Mouse (Mus musculus) intestine, postnatal 0 days (tissue): ENCODE data around the gene Syngr1. TPM values are rescaled to one million over a fixed set of nuclear protein-coding genes. Genes with fewer than 3 reads are reported as not detected.

ENCODE experiments used
- ATAC-seq: fragments of 200-750 bp; cut with Nextera tagmentation; 2 replicates; pipeline ENCODE4 v1.8.0; 2017; ENCODE audit warnings: mild to moderate bottlenecking, moderate TSS enrichment, moderate library complexity
- H3K27ac ChIP-seq: fragments of 300-500 bp; sonication (generic); 2 replicates; pipeline ENCODE4 v1.5.1; 2014; ENCODE audit warnings: mild to moderate bottlenecking, low read depth, low read length, moderate library complexity
- H3K27me3 ChIP-seq: fragments of 300-500 bp; sonication (generic); replicated peaks from 2 replicates; pipeline ENCODE4 v1.6.1; 2014; ENCODE audit warnings: low read length, mixed read lengths; ENCODE audit not compliant: control insufficient read depth, insufficient read depth
- H3K36me3 ChIP-seq: fragments of 300-500 bp; sonication (generic); 2 replicates; pipeline ENCODE4 v1.6.1; 2014; ENCODE audit warnings: mild to moderate bottlenecking, moderate library complexity; ENCODE audit not compliant: control insufficient read depth, insufficient read depth
- H3K4me1 ChIP-seq: fragments of 300-500 bp; sonication (generic); replicated peaks from 2 replicates; pipeline ENCODE4 v1.6.1; 2014; ENCODE audit warnings: antibody characterized with exemption, low read length, mixed read lengths; ENCODE audit not compliant: control insufficient read depth, insufficient read depth
- H3K4me2 ChIP-seq: fragments of 300-500 bp; sonication (generic); replicated peaks from 2 replicates; pipeline ENCODE4 v1.6.1; 2014; ENCODE audit warnings: low read depth, mild to moderate bottlenecking, moderate library complexity
- H3K4me3 ChIP-seq: fragments of 300-500 bp; sonication (generic); 2 replicates; pipeline ENCODE4 v1.5.1; 2014; ENCODE audit warnings: low read depth, low read length
- H3K9ac ChIP-seq: fragments of 300-500 bp; sonication (generic); 2 replicates; pipeline ENCODE4 v1.6.1; 2014; ENCODE audit warnings: mild to moderate bottlenecking, low read depth, low read length
- H3K9me3 ChIP-seq: fragments of 300-500 bp; sonication (generic); 2 replicates; pipeline ENCODE4 v1.6.1; 2016; ENCODE audit warnings: mixed run types; ENCODE audit not compliant: control insufficient read depth
- CTCF ChIP-seq: sonication (generic); IDR thresholded peaks from 2 replicates; pipeline ENCODE4 v1.5.1; 2016; ENCODE audit warnings: low read depth, mild to moderate bottlenecking, control low read depth, antibody characterized with exemption, moderate library complexity
- WGBS: fragments of 180-500 bp; shearing (Covaris S2); extraction: QIAGEN DNeasy Blood & Tissue Kit; methylation state at CpG from one replicate; pipeline ENCODE4 v1.1.7; 2014; 5-methylcytosine and 5-hydroxymethylcytosine counted together
- polyA plus RNA-seq: library from polyadenylated mRNA; unstranded; fragments of >200 nt; fragmentation: Nextera tagmentation; extraction: Ambion mirVana; gene quantifications from 2 replicates; pipeline ENCODE4 v1.2.1, GENCODE M21; 2015

The Syngr1 gene
- polyA plus RNA-seq, 1 experiment from 2014 or later, result 6.8 TPM

DNA sequence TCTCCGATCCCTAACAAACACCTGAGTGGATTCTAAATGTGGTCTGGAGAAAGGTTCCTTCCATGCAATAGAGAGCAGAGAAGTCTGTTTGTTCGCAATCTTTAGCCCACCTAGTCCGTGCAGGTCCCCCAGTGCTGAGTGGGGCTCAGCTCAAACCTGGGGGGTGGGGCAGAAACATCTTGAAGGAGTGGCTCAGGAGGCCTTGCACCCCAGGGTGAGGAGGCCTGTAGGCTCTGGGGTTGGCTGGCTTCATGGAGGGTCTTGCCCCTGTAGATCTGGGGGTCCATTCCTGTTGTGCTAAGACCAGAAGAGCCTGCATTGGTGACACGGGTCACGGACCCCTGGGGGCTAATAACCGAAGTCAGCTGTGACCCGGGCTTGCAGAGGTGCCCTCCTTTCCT is 907 bp downstream of the Syngr1 start:
- 41% methylated on average over 7 of the region's 7 CpGs for WGBS
- no peak overlapping the region for H3K27ac ChIP-seq
- H3K27me3 ChIP-seq, result peaks cover 10% of the 10 kb centered on the region
- H3K4me1 ChIP-seq, result no peaks in the 10 kb centered on the region; the same call in 1 of the 2 replicates
- peak overlapping the region; percentile 67; the same call in 1 of the 2 replicates for H3K4me3 ChIP-seq
- no peak for TF ChIP-seq CTCF
- no peaks in the 10 kb centered on the region for H3K9me3 ChIP-seq
- ATAC-seq, result no peak
- no peak overlapping the region for H3K9ac ChIP-seq
- H3K4me2 ChIP-seq, result peak overlapping the region; percentile 96
- H3K36me3 ChIP-seq, result no peaks in the 10 kb centered on the region

- no peak for TF ChIP-seq CTCF
- Histone ChIP-seq H3K27me3 (peaks cover 10% of the 10 kb centered on the region), H3K9me3 (no peaks in the 10 kb centered on the region), H3K36me3 (no peaks in the 10 kb centered on the region), H3K4me2 (no peak overlapping the region), H3K9ac (no peak overlapping the region), H3K4me3 (no peak overlapping the region), H3K4me1 (peaks cover under 1% of the 10 kb centered on the region; the same call in 1 of the 2 replicates), H3K27ac (no peak overlapping the region)
- WGBS, result 29% methylated on average over 8 of the region's 8 CpGs
- no peak for ATAC-seq
Observed at GRCm38 (mm10) chr15:80092599-80092998, 1.5 kb downstream of the Syngr1 start.

DNA sequence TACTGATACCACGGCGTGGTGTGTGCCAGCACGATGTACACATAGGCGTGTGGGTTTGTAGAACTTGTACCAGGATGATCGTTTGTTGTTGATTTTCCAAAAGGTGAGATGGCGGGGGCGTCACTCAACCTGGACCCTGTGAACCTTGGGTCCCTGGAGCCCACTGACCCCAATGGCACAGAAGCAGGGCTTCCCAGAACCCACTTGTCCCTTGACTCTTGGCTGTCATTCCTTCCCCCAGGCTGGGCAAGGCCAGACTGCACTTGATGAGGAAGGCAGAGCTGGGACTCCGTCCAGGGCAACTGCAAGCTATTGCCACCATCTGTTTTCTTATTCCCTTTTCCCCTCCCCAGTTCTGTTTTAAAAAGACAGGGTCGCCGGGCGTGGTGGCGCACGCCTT is 3.1 kb downstream of the Syngr1 start:
- 94% methylated on average over 13 of the region's 13 CpGs for WGBS
- Histone ChIP-seq H3K9me3 (no peaks in the 10 kb centered on the region), H3K9ac (no peak overlapping the region), H3K36me3 (no peaks in the 10 kb centered on the region), H3K4me3 (no peak overlapping the region), H3K27me3 (peaks cover 10% of the 10 kb centered on the region), H3K4me2 (no peak overlapping the region), H3K27ac (no peak overlapping the region), H3K4me1 (peaks cover 4% of the 10 kb centered on the region; the same call in 1 of the 2 replicates)
- ATAC-seq, result no peak
- no peak for TF ChIP-seq CTCF

DNA sequence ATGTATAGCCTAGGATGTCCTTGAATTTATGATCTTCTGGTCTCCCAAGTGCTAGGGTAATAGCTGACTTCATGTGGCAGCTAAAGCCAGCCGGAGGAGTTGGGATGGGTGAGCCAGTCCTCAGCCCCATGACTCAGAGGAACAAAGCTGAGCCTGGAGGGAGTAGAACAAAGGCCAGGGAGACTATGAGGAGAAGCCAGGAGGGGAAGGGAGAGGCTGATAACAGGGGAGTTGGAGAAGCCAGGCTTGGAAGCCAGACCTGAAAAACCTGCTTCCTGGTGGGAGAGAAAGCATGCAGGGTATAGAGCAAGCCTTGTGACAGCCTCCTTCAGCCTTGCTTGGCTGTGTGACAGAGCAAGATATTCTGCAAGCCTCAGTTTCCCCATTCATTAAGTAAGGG is 4.5 kb downstream of the Syngr1 start:
- TF ChIP-seq CTCF, result no peak
- no peak overlapping the region for H3K9ac ChIP-seq
- H3K9me3 ChIP-seq, result no peaks in the 10 kb centered on the region
- ATAC-seq, result peak; percentile 59
- peaks cover 4% of the 10 kb centered on the region; the same call in 1 of the 2 replicates for H3K4me1 ChIP-seq
- H3K4me3 ChIP-seq, result no peak overlapping the region
- WGBS, result 28% methylated on average over 1 of the region's 1 CpGs
- H3K4me2 ChIP-seq, result no peak overlapping the region
- H3K36me3 ChIP-seq, result no peaks in the 10 kb centered on the region
- H3K27ac ChIP-seq, result no peak overlapping the region
- H3K27me3 ChIP-seq, result peaks cover 10% of the 10 kb centered on the region

DNA sequence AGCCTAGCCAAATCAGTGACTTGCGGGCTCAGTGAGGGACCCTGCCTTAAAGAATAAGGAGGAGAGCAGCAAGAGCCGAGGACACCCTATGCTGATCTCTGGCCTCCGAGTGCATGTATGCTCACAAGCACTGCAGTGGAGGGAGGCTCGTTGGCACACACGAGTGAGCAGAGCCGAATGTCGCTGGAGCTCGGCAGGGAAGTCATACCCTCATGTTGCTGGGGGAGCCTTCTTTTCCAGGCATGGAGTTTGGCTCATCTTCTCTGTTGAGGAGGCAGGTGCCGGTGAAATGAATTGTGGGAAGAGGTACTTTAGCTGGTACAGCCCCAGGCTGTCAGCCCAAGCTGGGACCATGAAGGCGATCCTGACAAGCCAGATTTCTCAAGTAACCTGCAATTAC is 5.3 kb downstream of the Syngr1 start:
- Histone ChIP-seq H3K4me1 (0 out of 2 replicates have a peak, but pooled peaks cover 4% of the 10 kb centered on the region), H3K4me3 (no peak overlapping the region), H3K4me2 (no peak overlapping the region), H3K9ac (no peak overlapping the region), H3K27ac (no peak overlapping the region), H3K36me3 (no peaks in the 10 kb centered on the region), H3K9me3 (no peaks in the 10 kb centered on the region), H3K27me3 (peaks cover 10% of the 10 kb centered on the region; the same call in 1 of the 2 replicates)
- 75% methylated on average over 10 of the region's 10 CpGs for WGBS
- no peak for ATAC-seq
- no peak for TF ChIP-seq CTCF

DNA sequence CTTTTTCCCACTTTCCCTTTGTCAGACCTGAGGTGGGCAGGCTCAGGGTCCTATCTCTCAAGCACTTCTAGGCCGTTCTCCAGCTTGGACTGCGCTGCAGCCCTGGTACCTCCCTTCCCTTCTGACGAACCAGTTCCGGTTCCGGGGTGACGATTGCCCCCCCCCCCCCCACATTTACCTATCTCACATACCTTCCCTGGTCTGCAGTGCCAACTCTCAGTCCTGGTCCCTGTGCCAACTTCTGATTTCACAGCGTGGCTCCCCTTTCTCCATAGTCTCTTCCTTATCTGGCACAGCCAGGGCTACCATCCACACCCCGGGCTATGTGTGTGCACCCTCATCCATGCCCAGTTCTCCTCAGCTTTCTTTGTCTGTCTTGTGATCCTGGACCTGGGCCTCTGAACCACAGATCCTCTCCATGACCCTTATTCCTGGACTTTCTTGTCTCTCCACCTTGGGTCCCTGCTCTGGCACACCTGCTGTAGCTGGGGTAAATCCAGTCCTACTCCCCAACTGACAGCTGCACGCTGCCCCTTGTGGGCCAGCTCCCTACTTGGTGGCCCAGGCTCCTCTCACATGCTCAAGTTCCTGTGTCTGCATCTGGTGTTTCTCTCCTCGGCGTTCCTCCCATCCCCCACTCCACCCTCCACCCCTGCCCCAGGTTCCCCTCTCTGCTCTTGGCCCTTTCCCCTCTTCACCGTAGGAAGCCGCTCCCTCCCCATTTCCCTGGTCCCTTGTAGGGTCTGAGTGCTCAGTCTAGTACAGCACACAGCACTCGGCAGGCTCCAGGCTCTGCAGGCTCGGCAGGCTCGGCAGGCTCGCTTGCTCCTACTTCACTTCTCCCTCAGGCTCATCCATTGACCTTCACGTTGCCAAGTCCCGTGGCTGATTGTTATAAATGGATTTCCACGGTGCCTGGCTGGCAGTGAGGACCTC is 6.1 kb downstream of the Syngr1 start:
- no peak overlapping the region for H3K9ac ChIP-seq
- H3K36me3 ChIP-seq, result no peaks in the 10 kb centered on the region
- peaks cover 5% of the 10 kb centered on the region; the same call in 1 of the 2 replicates for H3K27me3 ChIP-seq
- H3K4me2 ChIP-seq, result peak overlapping the region; percentile 48
- H3K27ac ChIP-seq, result peak overlapping the region; percentile 50; the same call in 1 of the 2 replicates
- 21% methylated on average over 19 of the region's 20 CpGs for WGBS
- 0 out of 2 replicates have a peak, but pooled peaks cover 4% of the 10 kb centered on the region for H3K4me1 ChIP-seq
- H3K9me3 ChIP-seq, result no peaks in the 10 kb centered on the region
- peak; percentile 39; the same call in 1 of the 2 replicates for ATAC-seq
- H3K4me3 ChIP-seq, result no peak overlapping the region
- TF ChIP-seq CTCF, result peak; percentile 20; the same call in 1 of the 2 replicates
